In genomic region chr12:21111476-21112452, GRCm38 (mm10) we compare ENCODE assay signal across 8 mouse cellular contexts.
DNase-seq lines count a peak whose midpoint lies in the region; ATAC-seq lines count a peak whose summit lies in the region.

No protein-coding gene starts in this region.

- peak; percentile 94 for DNase-seq in adrenal gland, adult 2 months
- DNase-seq in embryo, embryonic 10.5 days (ENCODE audit: low spot score) = peak; percentile 92
- peak; percentile 87 for DNase-seq in gastrocnemius, postnatal 14 days
- DNase-seq in left cerebral cortex, postnatal 25 days (ENCODE audit: low spot score in 2 of 2) = peak; percentile 76 to 80
- peak; percentile 84 for DNase-seq in right cerebral cortex, postnatal 25 days
- DNase-seq in urinary bladder, postnatal 36 days (ENCODE audit: low spot score in 2 of 2) = peak; percentile 75 to 85

- intact Hi-C loops in gastrocnemius, postnatal 14 days (cut with DNase I; ENCODE audit: low total_unique reads) = no loop called here
- intact Hi-C loops in left cerebral cortex, postnatal 25 days (cut with DNase I) = loop anchor here (1.0 to 5.0 kb wide), 5 partner anchors 51 to 176 kb away; partner anchors contain the start of genes Cpsf3 and Itgb1bp1

- ATAC-seq in inflammation-experienced regulatory T-cells, adult 6 months = peak; percentile 95
- ATAC-seq in megakaryocyte-erythroid progenitor cell, adult 5-6 weeks (replicated peaks; ENCODE audit: low FRiP score, low TSS enrichment, poor library complexity, severe bottlenecking) = peak; percentile 99

Comparison
In these comparisons a context has a peak if more than half of its experiments do, and no peak if none do; other contexts are left out.
1. Peak in every context shown above with its lines: DNase-seq and ATAC-seq.